ENCODE assay signal across 9 mouse cellular contexts in the genomic region with DNA sequence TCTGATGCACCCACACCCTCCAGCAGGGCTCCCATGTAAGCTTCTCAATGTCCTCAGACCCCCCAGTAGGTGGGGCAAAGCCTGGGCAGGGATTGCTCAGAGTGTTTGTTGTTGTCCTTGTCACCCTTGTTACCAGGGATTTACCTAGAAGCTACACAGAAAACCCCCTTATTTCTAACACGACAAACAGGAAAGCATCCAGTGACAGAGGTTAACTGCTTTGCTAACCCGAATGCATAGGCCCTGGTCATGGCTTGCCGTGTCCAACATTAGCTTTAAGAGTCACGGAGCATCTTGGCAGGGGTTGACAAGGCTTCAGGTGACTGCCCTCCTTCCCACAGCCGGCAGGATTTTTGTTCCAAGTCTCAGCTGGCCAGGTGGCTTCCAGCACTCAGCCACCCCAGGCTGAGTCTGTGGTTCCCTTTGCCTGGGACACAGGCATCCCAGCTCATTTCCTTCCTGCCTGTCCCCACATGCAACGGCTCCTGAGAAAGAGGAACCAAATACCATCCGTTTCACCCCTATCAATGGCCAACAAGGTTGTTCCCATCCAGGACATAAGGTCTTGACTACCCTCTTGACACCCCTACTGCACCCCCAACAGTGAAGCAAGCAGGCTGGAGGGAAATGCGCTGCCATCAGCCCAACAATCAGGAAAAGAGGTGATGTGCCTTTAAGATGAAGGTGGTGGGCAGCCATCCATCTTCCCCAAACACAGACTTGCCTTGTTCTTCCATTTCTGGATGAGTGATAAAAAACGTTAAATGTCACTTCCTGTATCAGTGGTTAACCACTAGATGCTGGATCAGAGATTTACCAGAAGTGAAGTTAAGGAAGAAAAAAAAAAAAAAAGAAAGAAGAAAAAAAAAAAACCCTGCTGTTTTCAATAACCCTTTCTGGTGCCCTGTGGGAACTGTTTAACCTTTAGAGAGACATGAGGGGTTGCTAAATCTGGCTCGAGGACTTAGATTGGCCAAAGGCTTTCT. TPM values are rescaled to one million over a fixed set of nuclear protein-coding genes. Genes with fewer than 3 reads are reported as not detected.
DNase-seq lines count a peak whose midpoint lies in the region; ATAC-seq and TF ChIP-seq lines count a peak whose summit lies in the region.
"Had no signal": no experiment of that assay in that cellular context is flagged by ENCODE, and none has a peak within 500 bp of the region (broad histone marks: within the 10 kb centered on the region; RNA-seq: fewer than 3 reads in every experiment).

No protein-coding gene starts in this region.

- no peak for TF ChIP-seq POLR2A in myocyte (IDR thresholded peaks at IDR 0.05; ENCODE audit: insufficient read length, low read depth)

- H3K9ac ChIP-seq in neural tube, embryonic 15.5 days (replicated peaks) = no peak overlapping the region
- no peak overlapping the region for H3K9ac ChIP-seq in heart, embryonic 16.5 days (ENCODE audit: low read length)
- H3K9ac ChIP-seq: hindbrain, embryonic 13.5 days had no signal

- no peaks in the 10 kb centered on the region for H3K79me2 ChIP-seq in myocyte (ENCODE audit: control insufficient read depth, insufficient read depth)

- no peak overlapping the region for H3K4me3 ChIP-seq in neural tube, embryonic 15.5 days (replicated peaks)
- no peak overlapping the region for H3K4me3 ChIP-seq in heart, embryonic 16.5 days (ENCODE audit: low read length)
- H3K4me3 ChIP-seq in myocyte = no peak overlapping the region
- H3K4me3 ChIP-seq: hindbrain, embryonic 13.5 days had no signal

- no peaks in the 10 kb centered on the region for H3K9me3 ChIP-seq in neural tube, embryonic 15.5 days (replicated peaks)
- no peaks in the 10 kb centered on the region for H3K9me3 ChIP-seq in heart, embryonic 16.5 days (replicated peaks; ENCODE audit: control insufficient read depth, low read length)
- H3K9me3 ChIP-seq: hindbrain, embryonic 13.5 days had no signal

- H3K4me1 ChIP-seq in neural tube, embryonic 15.5 days = peaks cover 3% of the 10 kb centered on the region; the same call in 1 of the 2 replicates
- H3K4me1 ChIP-seq in heart, embryonic 16.5 days (ENCODE audit: control insufficient read depth, insufficient read depth, low read length) = peaks cover 9% of the 10 kb centered on the region; the same call in 1 of the 2 replicates
- H3K4me1 ChIP-seq: hindbrain, embryonic 13.5 days had no signal

- no peak overlapping the region for H3ac ChIP-seq in myocyte (ENCODE audit: control insufficient read depth, insufficient read length)

- H3K27me3 ChIP-seq in neural tube, embryonic 15.5 days (replicated peaks) = no peaks in the 10 kb centered on the region
- H3K27me3 ChIP-seq in heart, embryonic 16.5 days (ENCODE audit: control insufficient read depth, insufficient read depth, low read length) = no peaks in the 10 kb centered on the region; the same call in 1 of the 2 replicates
- no peaks in the 10 kb centered on the region for H3K27me3 ChIP-seq in myocyte (ENCODE audit: control insufficient read depth, insufficient read depth, insufficient read length)
- H3K27me3 ChIP-seq: hindbrain, embryonic 13.5 days had no signal

- H3K4me2 ChIP-seq in neural tube, embryonic 15.5 days = no peak overlapping the region
- H3K4me2 ChIP-seq in heart, embryonic 16.5 days (ENCODE audit: low read depth, low read length) = no peak overlapping the region
- H3K4me2 ChIP-seq in myocyte (ENCODE audit: low read depth) = peak overlapping the region; percentile 39
- H3K4me2 ChIP-seq: hindbrain, embryonic 13.5 days had no signal

- H3K27ac ChIP-seq in neural tube, embryonic 15.5 days (replicated peaks) = 0 out of 2 replicates have a peak overlapping the region, but pooled peaks have one; percentile 33
- peak overlapping the region; percentile 69 for H3K27ac ChIP-seq in heart, embryonic 16.5 days (ENCODE audit: low read length)
- H3K27ac ChIP-seq: hindbrain, embryonic 13.5 days had no signal

- WGBS in neural tube, embryonic 15.5 days = 67% methylated on average over 10 of the region's 10 CpGs
- WGBS in heart, embryonic 16.5 days = 46% methylated on average over 10 of the region's 10 CpGs

- ATAC-seq in neural tube, embryonic 15.5 days (ENCODE audit: low FRiP score) = no peak
- ATAC-seq in activated CD4-positive, CD25-positive, alpha-beta regulatory T cell, adult 4 months = peak; percentile 46
- ATAC-seq in heart, embryonic 16.5 days (replicated peaks; ENCODE audit: extremely low read depth, insufficient read depth, low FRiP score) = peak; percentile 20; the same call in 1 of the 2 replicates
- no peak for ATAC-seq in cerebellum, adult (ENCODE audit: insufficient number of reproducible peaks, low FRiP score, low TSS enrichment)

- no peak for DNase-seq in neural tube, embryonic 10.5 days (ENCODE audit: extremely low spot score, low spot score)
- no peak for DNase-seq in layer of hippocampus, postnatal 25 days (ENCODE audit: extremely low spot score in 1 of 2, low spot score in 1 of 2)

- no peaks in the 10 kb centered on the region for H3K36me3 ChIP-seq in neural tube, embryonic 15.5 days
- no peaks in the 10 kb centered on the region for H3K36me3 ChIP-seq in heart, embryonic 16.5 days (ENCODE audit: control insufficient read depth, insufficient read depth)
- H3K36me3 ChIP-seq in myocyte (ENCODE audit: control insufficient read depth, insufficient read depth) = no peaks in the 10 kb centered on the region
- H3K36me3 ChIP-seq: hindbrain, embryonic 13.5 days had no signal

TF ChIP-seq in myocyte, 11 proteins besides CTCF, POLR2A, EP300 and RAD21:
- no peak for TF ChIP-seq REST (IDR thresholded peaks at IDR 0.05; ENCODE audit: insufficient read depth, insufficient read length)
- TF ChIP-seq MAX (IDR thresholded peaks at IDR 0.05; ENCODE audit: low read depth) = no peak
- no peak for TF ChIP-seq USF1 (IDR thresholded peaks at IDR 0.05; ENCODE audit: low read depth)
- TF ChIP-seq CEBPB (IDR thresholded peaks at IDR 0.05; ENCODE audit: insufficient read depth, poor library complexity, severe bottlenecking) = no peak
- TF ChIP-seq MYOD1 (IDR thresholded peaks at IDR 0.05; ENCODE audit: control insufficient read depth in 1 of 3, insufficient read length in 2 of 3, low read depth in 2 of 3) = no peak
- TF ChIP-seq E2F4 (IDR thresholded peaks at IDR 0.05; ENCODE audit: insufficient read depth) = no peak
- TF ChIP-seq SRF (IDR thresholded peaks at IDR 0.05; ENCODE audit: control insufficient read depth, insufficient read length, low read depth) = no peak
- no peak for TF ChIP-seq MYOG (IDR thresholded peaks at IDR 0.05; ENCODE audit: control insufficient read depth in 1 of 3, insufficient read depth in 1 of 3, insufficient read length in 2 of 3, low read depth in 2 of 3)
- TF ChIP-seq POLR2AphosphoS2 (IDR thresholded peaks at IDR 0.05; ENCODE audit: insufficient read length, low read depth) = no peak
TF ChIP-seq in myocyte: peak in this region for 0.

RNA-seq across cellular contexts. Expression of a gene that starts 29.5 kb away (rescaled TPM):
- 0.18 and 6.7 TPM in 2 replicates for polyA plus RNA-seq in neural tube, embryonic 15.5 days (2015; fragmentation: Nextera tagmentation; extraction: Ambion mirVana)
- under 1 TPM; 0.48 to 0.81 TPM for polyA plus RNA-seq in activated CD4-positive, CD25-positive, alpha-beta regulatory T cell, adult 4 months (2017; shearing (Covaris generic))
- polyA plus RNA-seq in heart, embryonic 16.5 days (2015; fragmentation: Nextera tagmentation; extraction: Ambion mirVana) = 2.6 and 5.2 TPM in 2 replicates
- polyA plus RNA-seq in myocyte (2012; fragmentation: generic; extraction: Trizol) = 0.04 TPM
- total RNA-seq in layer of hippocampus, postnatal 25 days (2021) = not detected
- total RNA-seq: left cerebral cortex, adult 8-10 months had no signal

Comparison
In these comparisons a context has a peak if more than half of its experiments do, and no peak if none do; other contexts are left out.
1. ATAC-seq: peak in activated CD4-positive, CD25-positive, alpha-beta regulatory T cell, adult 4 months (single experiment) and heart, embryonic 16.5 days (single experiment); none in neural tube, embryonic 15.5 days (single experiment) and cerebellum, adult (single experiment).